Mouse (Mus musculus) right cerebral cortex, adult 2 months (tissue): ENCODE data around the gene Kdm5a.

ENCODE experiments used
- DNase-seq, 2 experiments: peaks; one replicate each; pipeline ENCODE4 v3.0.0; 2021 to 2022; ENCODE audit warnings: low spot score in 2 of 2

Gene Kdm5a

DNA sequence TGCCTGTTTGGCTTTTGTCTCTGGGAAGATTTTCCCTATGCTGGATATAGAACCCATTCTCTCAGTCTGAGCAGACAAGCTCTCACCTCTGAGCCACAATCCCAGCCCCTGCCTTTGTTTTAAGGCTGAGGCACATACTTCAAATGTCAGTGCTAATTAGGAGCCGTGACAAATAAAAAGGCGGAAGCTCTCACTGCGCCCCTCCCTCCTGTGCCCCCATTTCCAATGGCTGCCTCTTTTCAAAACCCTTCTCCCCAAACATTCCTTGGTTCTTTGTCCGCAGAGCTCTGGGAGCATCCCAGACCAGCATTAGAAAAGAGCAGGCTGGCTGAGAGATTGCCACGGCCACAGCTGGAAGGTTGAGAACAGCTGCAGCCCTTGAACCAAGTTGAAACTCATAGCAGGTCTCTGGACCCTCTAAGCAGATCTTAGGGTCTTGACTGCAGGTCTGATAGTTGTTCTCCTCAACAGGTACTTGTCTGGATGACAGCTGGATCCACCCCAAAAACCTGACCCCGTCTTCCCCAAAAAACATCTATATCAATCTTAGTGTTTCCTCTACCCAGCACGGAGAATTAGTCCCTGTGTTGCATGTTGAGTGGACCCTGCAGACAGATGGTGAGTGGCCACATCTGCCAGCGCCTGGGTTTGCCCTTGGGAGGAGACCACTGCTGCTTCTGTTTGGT is 108.7 kb downstream of the Kdm5a start:
- DNase-seq, result no peak

DNA sequence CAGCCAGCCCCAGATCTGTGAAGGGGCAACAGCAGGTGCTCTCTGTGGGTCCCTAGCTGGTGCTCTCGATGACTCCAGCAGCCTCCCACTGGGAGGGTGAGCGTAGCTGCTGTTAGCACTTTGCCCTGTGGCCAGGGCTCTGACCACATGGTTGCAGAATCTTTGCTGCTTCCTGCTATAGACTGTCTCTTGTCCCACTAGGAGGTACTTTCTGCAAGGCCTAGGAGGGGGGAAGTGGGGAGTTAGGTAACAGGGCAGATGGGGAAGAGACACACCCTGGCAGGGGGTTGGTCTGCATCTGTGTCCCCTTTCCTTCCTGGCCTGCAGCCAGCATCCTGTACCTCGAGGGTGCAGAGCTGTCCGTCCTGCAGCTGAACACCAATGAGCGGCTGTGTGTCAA is 109.5 kb downstream of the Kdm5a start:
- no peak for DNase-seq

DNA sequence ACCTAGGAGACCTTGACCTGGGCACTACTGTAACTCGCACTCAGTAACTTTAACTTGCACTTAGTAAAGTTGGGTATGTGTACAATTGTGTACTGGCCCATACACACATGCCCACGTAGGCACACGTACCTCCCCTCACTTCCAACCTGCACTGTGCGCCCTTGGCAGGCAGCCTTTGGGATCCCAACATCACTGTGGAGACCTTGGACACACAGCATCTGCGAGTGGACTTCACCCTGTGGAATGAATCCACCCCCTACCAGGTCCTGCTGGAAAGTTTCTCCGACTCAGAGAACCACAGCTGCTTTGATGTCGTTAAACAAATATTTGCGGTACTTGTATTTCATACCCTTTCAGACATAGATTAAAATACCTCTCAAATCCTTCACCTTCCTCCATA is 111.4 kb downstream of the Kdm5a start:
- DNase-seq, result no peak

DNA sequence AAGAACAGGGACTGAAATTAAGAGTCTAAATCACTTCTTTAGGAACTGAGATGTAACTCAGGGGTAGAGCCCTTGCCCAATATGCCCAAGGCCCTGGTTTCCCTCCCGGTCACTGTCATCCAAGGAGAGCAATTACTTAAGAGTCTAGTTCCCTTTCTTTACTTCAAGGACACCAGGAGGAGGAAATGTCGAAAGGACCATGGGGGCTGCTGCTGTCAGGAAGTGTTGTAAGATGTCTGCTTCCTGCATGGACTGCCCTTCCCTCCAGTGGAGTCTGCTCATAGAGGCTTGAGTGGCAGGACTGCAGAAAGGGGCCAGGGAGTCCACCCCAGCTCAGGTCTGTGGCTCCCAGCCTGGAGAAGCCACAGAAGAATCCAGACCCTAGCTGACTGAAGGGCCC is 115.4 kb downstream of the Kdm5a start:
- DNase-seq, result no peak

DNA sequence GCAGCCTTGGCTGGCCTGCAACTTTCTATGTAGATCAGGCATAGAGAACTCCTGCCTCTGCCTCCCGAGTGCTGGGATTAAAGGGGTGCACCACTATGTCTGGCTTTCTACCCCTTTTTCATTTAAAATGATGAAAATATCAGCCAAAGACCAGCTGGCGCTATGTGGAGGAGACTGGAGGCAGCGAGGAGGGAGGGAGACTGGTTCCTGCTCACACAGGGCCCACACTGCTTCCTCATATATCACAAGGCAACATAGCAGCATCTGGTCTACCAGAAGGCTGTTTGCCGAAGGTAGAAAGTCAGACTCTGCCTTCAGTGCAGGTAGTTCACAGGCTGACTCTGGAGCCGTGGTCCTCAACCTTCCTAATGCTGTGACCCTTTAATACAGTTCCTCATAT is 116.4 kb downstream of the Kdm5a start:
- DNase-seq, result peak; percentile 74 to 77

DNA sequence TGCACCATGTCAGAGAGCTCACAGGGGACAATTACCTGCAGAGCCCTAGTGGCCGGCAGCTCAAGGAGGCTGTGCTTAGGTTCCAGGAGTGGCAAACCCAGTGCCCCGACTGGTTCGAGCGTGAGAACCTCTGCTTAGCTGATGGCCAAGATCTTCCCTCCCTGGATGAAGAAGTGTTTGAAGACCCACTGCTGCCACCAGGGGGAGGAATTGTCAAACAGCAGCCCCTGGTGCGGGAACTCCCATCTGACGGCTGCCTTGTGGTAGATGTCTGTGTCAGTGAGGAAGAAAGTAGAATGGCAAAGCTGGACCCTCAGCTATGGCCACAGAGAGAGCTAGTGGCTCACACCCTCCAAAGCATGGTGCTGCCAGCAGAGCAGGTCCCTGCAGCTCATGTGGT is 117.6 kb downstream of the Kdm5a start:
- no peak for DNase-seq

DNA sequence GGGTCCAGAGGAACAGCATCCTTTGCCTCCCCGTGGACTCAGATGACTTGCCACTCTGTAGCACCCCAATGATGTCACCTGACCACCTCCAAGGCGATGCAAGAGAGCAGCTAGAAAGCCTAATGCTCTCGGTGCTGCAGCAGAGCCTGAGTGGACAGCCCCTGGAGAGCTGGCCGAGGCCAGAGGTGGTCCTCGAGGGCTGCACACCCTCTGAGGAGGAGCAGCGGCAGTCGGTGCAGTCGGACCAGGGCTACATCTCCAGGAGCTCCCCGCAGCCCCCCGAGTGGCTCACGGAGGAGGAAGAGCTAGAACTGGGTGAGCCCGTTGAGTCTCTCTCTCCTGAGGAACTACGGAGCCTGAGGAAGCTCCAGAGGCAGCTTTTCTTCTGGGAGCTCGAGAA is 118.1 kb downstream of the Kdm5a start:
- DNase-seq, result no peak

DNA sequence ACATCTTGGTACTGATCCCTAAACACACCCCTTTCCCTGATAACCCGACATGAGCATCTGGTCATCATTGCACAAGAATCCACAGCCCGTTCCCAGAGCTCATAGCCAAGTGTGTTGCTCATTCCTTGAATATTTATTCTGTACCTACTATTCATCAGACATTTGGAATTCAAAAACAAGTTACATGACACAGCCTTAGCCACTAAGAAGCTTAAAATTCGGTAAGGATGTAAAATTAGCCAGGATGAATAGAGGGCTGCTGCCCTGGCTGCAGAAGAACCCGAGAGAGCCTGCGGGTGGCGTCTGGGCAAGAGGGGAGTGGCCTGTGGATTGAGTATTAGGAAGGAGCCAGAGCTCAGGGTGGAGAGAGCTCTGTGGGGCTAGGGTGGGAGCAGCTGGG is 118.8 kb downstream of the Kdm5a start:
- no peak for DNase-seq

DNA sequence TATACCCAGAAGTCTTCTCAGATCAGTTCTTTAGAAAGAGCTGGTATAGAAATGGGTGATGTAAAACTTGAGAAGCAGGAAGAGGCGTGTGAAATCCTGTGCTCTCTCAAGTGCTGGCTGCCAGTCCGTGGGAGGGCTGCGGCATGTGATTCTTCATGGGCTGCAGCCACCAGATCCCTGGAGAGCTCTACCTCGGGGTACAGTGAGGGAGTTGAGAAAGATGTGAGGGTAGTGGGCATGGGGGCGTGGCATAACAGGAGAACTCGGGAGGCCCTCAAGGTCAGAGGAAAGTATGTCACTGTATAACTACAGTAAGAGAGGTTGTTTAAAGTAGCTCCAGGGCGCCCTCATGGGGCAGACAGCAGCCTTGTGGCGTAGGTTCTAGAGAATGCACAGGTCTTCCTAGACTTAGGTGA is 119.3 kb downstream of the Kdm5a start:
- DNase-seq, result peak; percentile 79 to 85

DNA sequence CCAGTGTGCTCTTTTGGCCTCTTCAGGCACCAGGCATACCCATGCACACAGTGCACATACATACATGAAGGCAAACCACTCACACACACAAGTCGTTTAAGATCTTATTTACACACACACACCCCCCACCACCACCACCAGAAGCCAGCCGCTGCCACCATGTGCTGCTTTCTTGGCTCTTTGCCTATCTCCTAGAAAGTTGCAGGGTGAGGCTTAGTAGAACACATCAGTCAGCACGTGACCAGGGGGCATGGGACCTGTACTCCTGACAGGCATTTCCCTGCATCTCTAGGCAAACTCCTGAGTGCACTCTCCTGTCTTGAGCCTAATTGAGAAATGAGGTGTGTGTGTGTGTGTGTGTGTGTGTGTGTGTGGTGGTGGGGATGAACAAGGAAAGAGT is 121.1 kb downstream of the Kdm5a start:
- DNase-seq, result no peak

DNA sequence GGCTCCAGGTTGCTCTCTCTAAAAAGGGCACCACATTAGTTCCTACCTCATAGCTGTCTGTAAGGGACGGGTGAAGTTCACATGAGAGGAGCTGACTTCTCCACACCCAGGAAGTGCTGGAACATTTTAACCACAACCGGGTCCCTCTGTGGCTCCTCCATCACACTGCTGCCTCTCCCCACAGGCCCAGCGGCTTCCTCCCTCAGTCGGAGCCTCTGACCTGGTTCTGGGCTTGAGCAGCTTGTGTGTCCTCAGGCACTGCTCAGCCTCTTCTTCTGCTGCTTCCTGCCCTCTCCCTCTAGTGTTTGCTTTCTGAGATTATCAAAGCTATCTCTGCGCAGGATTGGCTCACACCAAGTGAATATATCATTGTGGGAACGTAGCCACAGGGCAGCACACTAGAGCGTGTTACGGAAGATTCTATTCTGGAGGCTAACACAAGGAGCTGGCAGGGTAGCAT is 122.2 kb downstream of the Kdm5a start:
- DNase-seq, result no peak

DNA sequence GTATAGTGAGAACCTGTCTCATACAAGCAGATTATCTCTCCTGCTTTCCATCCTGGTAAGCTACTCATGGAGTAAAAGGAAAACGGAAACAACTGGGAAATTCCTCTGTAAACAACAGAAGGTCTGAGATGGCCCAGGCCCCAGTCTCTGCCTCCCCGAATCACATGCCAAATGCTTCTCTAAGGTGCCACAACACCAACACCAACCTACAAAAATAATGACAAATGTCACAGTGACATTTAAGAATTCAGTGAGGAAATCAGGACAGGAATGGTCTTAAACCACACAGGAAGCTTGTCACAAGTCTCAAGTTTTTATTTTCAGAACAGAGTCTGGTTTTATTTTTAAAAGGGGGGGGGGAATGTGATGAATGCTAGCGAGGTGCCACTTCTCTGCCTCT is 124.7 kb downstream of the Kdm5a start:
- peak in 1 of 2 experiments; percentile 35 for DNase-seq

DNA sequence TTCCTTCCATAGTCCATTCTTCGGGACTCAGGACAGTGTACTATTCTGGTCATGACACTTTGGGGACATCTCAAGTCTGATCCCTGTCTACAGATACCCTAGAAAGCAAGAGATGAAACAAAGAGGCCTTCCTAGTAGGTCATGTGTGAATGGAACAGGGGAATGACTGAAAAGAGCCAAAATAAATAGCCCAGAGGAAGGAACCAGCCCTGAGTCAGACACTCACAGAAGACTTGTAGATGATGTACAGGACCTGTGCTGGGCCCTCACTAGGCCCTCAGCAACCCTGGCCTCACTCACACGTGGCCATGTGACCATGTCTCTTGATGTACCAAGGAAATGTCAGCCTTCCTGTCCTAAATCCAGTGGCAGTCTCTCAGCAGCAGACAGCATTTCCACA is 125.5 kb downstream of the Kdm5a start:
- DNase-seq, result no peak

DNA sequence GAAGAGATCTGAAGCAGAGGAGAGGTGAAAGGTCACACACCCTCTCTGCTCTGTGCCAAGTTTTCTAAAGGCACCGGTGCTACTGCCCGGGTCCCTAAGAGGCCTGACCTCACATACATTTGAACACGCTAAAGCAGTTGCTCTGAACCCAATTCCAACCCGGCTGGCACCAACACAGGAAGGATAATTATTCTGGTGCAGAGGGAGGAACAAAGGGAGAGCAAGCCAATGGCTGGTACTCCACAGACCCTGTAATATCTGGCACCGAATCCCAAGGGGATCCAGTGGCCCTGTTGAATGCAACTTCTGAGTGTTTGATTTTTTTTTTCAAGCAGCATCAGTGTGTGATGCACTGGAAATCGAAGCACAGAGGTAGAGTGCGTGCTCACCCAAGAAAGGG is 127.1 kb downstream of the Kdm5a start:
- DNase-seq, result no peak

DNA sequence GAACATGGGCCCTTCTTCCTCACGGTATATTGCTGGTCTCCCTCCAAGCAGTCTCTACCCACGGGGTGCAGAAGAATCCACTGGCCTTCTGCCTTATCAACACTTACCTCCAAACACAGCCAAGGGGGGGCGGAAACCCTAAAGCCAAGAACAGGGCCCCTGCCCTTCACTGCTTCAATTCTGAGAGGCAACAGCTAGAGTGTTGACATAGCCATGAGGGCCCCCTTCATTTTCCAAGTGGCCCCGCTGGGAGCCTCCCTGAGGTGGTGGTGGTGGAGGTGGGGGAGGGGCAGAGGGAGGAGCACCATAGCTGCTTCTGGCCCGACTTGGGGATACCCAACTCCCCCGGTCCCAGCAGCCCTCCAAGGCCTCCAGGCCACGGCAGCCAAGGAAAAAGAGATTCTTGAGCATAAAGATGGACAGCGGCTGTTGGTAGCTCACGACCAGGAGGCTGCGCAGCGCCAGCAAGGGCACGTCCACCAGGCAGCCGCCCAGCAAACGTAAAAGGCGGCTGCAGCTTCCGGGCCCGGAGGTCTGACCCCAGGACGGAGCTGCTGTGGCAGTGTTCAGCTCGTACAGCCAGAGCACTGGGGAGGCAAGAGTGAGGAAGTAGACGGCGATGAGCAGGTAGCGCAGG is 128.1 kb downstream of the Kdm5a start:
- no peak for DNase-seq

DNA sequence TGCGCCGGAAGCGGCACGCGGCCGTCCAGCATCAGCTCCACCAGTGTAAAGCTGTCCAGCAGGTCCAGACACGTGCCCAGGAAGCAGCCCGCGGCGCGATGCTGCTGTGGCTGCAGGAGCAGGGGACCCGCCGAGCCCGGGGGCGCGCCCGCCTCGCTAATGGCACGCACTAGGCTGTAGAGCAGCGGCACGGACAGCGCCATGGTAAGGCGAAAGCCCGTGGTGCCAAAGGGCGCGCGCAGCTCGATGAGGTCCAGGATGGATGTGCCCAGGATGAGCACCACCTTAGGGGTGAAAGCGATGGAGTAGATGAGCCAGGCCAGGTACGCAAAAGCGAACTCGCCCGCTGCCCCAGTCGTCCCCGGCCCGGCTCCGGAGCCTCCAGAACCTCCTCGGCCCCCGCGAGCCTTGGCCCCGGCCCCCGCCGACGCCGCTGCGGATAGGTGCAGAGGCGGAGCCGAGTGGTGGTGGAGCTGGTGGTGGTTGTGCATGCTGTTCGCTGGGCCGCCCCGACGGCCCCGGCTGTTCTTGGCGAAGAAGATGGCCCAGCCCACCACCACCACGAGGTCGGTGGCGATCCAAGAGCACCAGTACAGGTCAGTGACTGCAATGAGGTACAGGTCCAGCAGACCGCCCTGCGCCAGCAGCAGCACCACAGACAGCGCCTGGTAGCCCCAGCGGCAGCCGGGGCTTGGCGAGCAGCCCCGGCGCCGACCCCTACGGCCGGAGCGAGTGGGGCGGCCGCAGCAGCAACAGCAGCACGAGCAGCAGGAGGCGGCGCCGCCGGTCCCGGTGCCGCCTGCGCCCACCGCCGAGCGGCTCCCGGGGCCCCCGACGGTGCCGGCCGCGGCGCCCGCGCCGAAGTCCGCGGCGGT is 128.8 kb downstream of the Kdm5a start:
- peak; percentile 39 to 58 for DNase-seq

DNA sequence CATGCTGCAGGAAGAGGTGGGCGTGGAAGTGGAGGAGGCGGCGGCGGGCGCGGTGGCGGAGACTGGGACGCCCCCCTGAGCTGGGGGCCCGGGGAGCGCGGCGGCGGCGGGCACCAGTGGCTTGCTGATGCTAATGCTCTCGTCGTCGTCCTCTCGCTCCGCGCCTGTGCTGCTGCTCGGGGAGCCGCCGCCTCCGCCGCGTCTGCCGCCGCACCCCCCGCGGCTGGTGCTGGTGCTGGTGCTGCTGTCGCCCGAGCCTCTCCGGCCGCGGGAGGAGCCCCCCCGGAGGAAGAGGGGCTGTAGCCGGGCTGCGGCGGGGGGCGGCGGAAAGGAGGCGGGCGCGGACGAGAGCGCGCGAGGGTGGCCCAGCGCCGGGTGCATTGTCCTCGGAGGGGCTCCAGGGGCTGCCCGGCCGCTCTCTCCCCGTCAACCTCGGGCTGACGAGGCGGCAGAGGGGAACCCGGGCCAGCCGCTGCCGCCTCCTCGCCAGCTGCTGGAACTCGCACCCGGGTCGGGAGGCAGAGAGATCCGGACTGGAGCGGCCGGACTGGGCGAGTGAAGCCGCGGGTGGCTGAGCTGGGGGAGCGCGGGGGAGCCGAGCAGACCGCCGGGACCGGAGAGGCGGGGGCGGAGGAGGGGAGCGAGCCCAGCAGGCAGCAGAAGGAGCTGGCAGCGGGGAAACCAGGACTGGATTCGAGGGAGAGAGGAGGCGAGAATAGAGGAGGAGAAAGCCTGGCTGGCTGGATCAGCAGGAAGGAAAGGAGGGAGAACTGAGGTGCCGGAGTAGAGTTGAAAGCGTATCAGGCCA is 129.7 kb downstream of the Kdm5a start, which contains the start of gene Tmem121b:
TSS of gene Tmem121b (minus strand) at position 434 of the 808 bp plus-strand sequence.
- DNase-seq, result peak; percentile 88 to 94
